Comparison of ENCODE assay signal across 20 mouse cellular contexts in genomic region chr15:93611536-93612300, GRCm38 (mm10). TPM values are rescaled to one million over a fixed set of nuclear protein-coding genes. Genes with fewer than 3 reads are reported as not detected.
DNase-seq lines count a peak whose midpoint lies in the region; ATAC-seq and TF ChIP-seq lines count a peak whose summit lies in the region.
"Had no signal": no experiment of that assay in that cellular context is flagged by ENCODE, and none has a peak within 500 bp of the region (broad histone marks: within the 10 kb centered on the region; RNA-seq: fewer than 3 reads in every experiment).

No protein-coding gene starts in this region.

- DNase-seq in forebrain, embryonic 10.5 days (ENCODE audit: extremely low spot score, low spot score), result peak; percentile 8
- peak; percentile 78 for DNase-seq in midbrain, embryonic 11.5 days (ENCODE audit: low spot score, missing footprints)
- DNase-seq in midbrain, embryonic 14.5 days, result no peak
- no peak for DNase-seq in cerebellum, postnatal 4 days (ENCODE audit: low spot score in 2 of 2)
- DNase-seq: adrenal gland, adult 8-10 months; adrenal gland, postnatal 36 days; B cell, adult 2 months; cerebellum, adult 2 months; heart, postnatal 4 days had no signal

- no peak overlapping the region for H3K4me3 ChIP-seq in forebrain, embryonic 10.5 days
- H3K4me3 ChIP-seq in forebrain, embryonic 16.5 days (replicated peaks; ENCODE audit: low read length), result no peak overlapping the region
- no peak overlapping the region for H3K4me3 ChIP-seq in intestine, embryonic 15.5 days (replicated peaks)
- no peak overlapping the region for H3K4me3 ChIP-seq in intestine, postnatal 0 days (ENCODE audit: low read depth, low read length)
- no peak overlapping the region for H3K4me3 ChIP-seq in midbrain, embryonic 11.5 days (ENCODE audit: low read depth, low read length)
- H3K4me3 ChIP-seq in midbrain, embryonic 14.5 days (replicated peaks; ENCODE audit: low read depth, low read length), result no peak overlapping the region
- H3K4me3 ChIP-seq: embryonic facial prominence, embryonic 13.5 days; forebrain, embryonic 13.5 days; heart, adult 2 months; hindbrain, embryonic 12.5 days had no signal

- 90% methylated on average over 16 of the region's 16 CpGs for WGBS in forebrain, embryonic 10.5 days
- 87% methylated on average over 16 of the region's 16 CpGs for WGBS in forebrain, embryonic 16.5 days
- WGBS in intestine, embryonic 15.5 days, result 84% methylated on average over 16 of the region's 16 CpGs
- WGBS in intestine, postnatal 0 days, result 88% methylated on average over 16 of the region's 16 CpGs
- 90% methylated on average over 16 of the region's 16 CpGs for WGBS in midbrain, embryonic 11.5 days
- 88% methylated on average over 16 of the region's 16 CpGs for WGBS in midbrain, embryonic 14.5 days

- no peak for ATAC-seq in forebrain, embryonic 16.5 days
- no peak for ATAC-seq in intestine, embryonic 15.5 days
- no peak for ATAC-seq in intestine, postnatal 0 days
- no peak for ATAC-seq in midbrain, embryonic 11.5 days (ENCODE audit: low FRiP score)
- ATAC-seq in midbrain, embryonic 14.5 days (ENCODE audit: low FRiP score, low TSS enrichment), result no peak
- ATAC-seq: CD4-positive, CD25-positive, alpha-beta regulatory T cell, adult 4 months; forebrain, embryonic 13.5 days; hindbrain, embryonic 16.5 days had no signal

- H3K27me3 ChIP-seq in forebrain, embryonic 10.5 days (ENCODE audit: poor library complexity, severe bottlenecking), result no peaks in the 10 kb centered on the region
- no peaks in the 10 kb centered on the region for H3K27me3 ChIP-seq in forebrain, embryonic 16.5 days (replicated peaks; ENCODE audit: control insufficient read depth, insufficient read depth, low read length)
- no peaks in the 10 kb centered on the region for H3K27me3 ChIP-seq in intestine, embryonic 15.5 days (replicated peaks)
- no peaks in the 10 kb centered on the region for H3K27me3 ChIP-seq in intestine, postnatal 0 days (replicated peaks; ENCODE audit: control insufficient read depth, insufficient read depth, low read length)
- H3K27me3 ChIP-seq in midbrain, embryonic 11.5 days (ENCODE audit: control insufficient read depth, insufficient read depth, low read length), result no peaks in the 10 kb centered on the region
- H3K27me3 ChIP-seq in midbrain, embryonic 14.5 days (ENCODE audit: control insufficient read depth, insufficient read depth, low read length), result no peaks in the 10 kb centered on the region
- H3K27me3 ChIP-seq: embryonic facial prominence, embryonic 13.5 days; forebrain, embryonic 13.5 days; heart, embryonic 13.5 days; hindbrain, embryonic 12.5 days had no signal

- H3K4me2 ChIP-seq in forebrain, embryonic 16.5 days (ENCODE audit: low read length), result no peak overlapping the region
- no peak overlapping the region for H3K4me2 ChIP-seq in intestine, embryonic 15.5 days (replicated peaks)
- no peak overlapping the region for H3K4me2 ChIP-seq in intestine, postnatal 0 days (replicated peaks; ENCODE audit: low read depth)
- H3K4me2 ChIP-seq in midbrain, embryonic 11.5 days, result no peak overlapping the region
- H3K4me2 ChIP-seq in midbrain, embryonic 14.5 days (ENCODE audit: low read length), result no peak overlapping the region
- H3K4me2 ChIP-seq: forebrain, embryonic 13.5 days; hindbrain, embryonic 12.5 days had no signal

- no peak overlapping the region for H3K27ac ChIP-seq in forebrain, embryonic 10.5 days
- no peak overlapping the region for H3K27ac ChIP-seq in forebrain, embryonic 16.5 days (ENCODE audit: low read length)
- 0 out of 2 replicates have a peak overlapping the region, but pooled peaks have one; percentile 13 for H3K27ac ChIP-seq in intestine, embryonic 15.5 days
- no peak overlapping the region for H3K27ac ChIP-seq in intestine, postnatal 0 days (ENCODE audit: low read depth, low read length)
- no peak overlapping the region for H3K27ac ChIP-seq in midbrain, embryonic 11.5 days (ENCODE audit: low read depth, low read length)
- H3K27ac ChIP-seq in midbrain, embryonic 14.5 days (replicated peaks; ENCODE audit: low read depth, low read length), result no peak overlapping the region
- H3K27ac ChIP-seq: forebrain, embryonic 13.5 days; heart, adult 2 months; hindbrain, embryonic 12.5 days had no signal

- no peak overlapping the region for H3K9ac ChIP-seq in forebrain, embryonic 16.5 days (replicated peaks; ENCODE audit: low read depth, low read length)
- H3K9ac ChIP-seq in intestine, embryonic 15.5 days, result no peak overlapping the region
- no peak overlapping the region for H3K9ac ChIP-seq in intestine, postnatal 0 days (ENCODE audit: low read depth, low read length)
- H3K9ac ChIP-seq in midbrain, embryonic 11.5 days (ENCODE audit: low read length), result no peak overlapping the region
- H3K9ac ChIP-seq in midbrain, embryonic 14.5 days (replicated peaks; ENCODE audit: low read length), result no peak overlapping the region
- H3K9ac ChIP-seq: embryonic facial prominence, embryonic 13.5 days; forebrain, embryonic 13.5 days; hindbrain, embryonic 12.5 days had no signal

- no peaks in the 10 kb centered on the region for H3K36me3 ChIP-seq in forebrain, embryonic 10.5 days (replicated peaks)
- H3K36me3 ChIP-seq in forebrain, embryonic 16.5 days (ENCODE audit: control insufficient read depth, insufficient read depth), result no peaks in the 10 kb centered on the region
- H3K36me3 ChIP-seq in intestine, embryonic 15.5 days, result no peaks in the 10 kb centered on the region
- H3K36me3 ChIP-seq in intestine, postnatal 0 days (ENCODE audit: control insufficient read depth, insufficient read depth), result no peaks in the 10 kb centered on the region
- no peaks in the 10 kb centered on the region for H3K36me3 ChIP-seq in midbrain, embryonic 11.5 days (ENCODE audit: control insufficient read depth, insufficient read depth, low read length)
- H3K36me3 ChIP-seq in midbrain, embryonic 14.5 days (ENCODE audit: control insufficient read depth, insufficient read depth, low read length), result no peaks in the 10 kb centered on the region
- H3K36me3 ChIP-seq: embryonic facial prominence, embryonic 13.5 days; G1E; heart, embryonic 13.5 days; hindbrain, embryonic 12.5 days had no signal

- no peak for TF ChIP-seq CTCF in intestine, postnatal 0 days (IDR thresholded peaks at IDR 0.05; ENCODE audit: low read depth)

- peaks cover 7% of the 10 kb centered on the region; the same call in 1 of the 2 replicates for H3K9me3 ChIP-seq in forebrain, embryonic 10.5 days
- H3K9me3 ChIP-seq in forebrain, embryonic 16.5 days (ENCODE audit: control insufficient read depth, low read length), result no peaks in the 10 kb centered on the region
- H3K9me3 ChIP-seq in intestine, embryonic 15.5 days, result no peaks in the 10 kb centered on the region
- H3K9me3 ChIP-seq in intestine, postnatal 0 days (ENCODE audit: control insufficient read depth), result no peaks in the 10 kb centered on the region
- H3K9me3 ChIP-seq in midbrain, embryonic 11.5 days (ENCODE audit: control insufficient read depth, low read length), result no peaks in the 10 kb centered on the region
- 0 out of 2 replicates have a peak, but pooled peaks cover 3% of the 10 kb centered on the region for H3K9me3 ChIP-seq in midbrain, embryonic 14.5 days (ENCODE audit: control insufficient read depth, low read length)
- H3K9me3 ChIP-seq: hindbrain, embryonic 12.5 days had no signal

- no peaks in the 10 kb centered on the region; the same call in 1 of the 2 replicates for H3K4me1 ChIP-seq in forebrain, embryonic 10.5 days
- no peaks in the 10 kb centered on the region for H3K4me1 ChIP-seq in forebrain, embryonic 16.5 days (replicated peaks; ENCODE audit: control insufficient read depth, insufficient read depth, low read length)
- H3K4me1 ChIP-seq in intestine, embryonic 15.5 days (replicated peaks), result peaks cover 3% of the 10 kb centered on the region; the same call in 1 of the 2 replicates
- no peaks in the 10 kb centered on the region for H3K4me1 ChIP-seq in intestine, postnatal 0 days (replicated peaks; ENCODE audit: control insufficient read depth, insufficient read depth, low read length)
- no peaks in the 10 kb centered on the region for H3K4me1 ChIP-seq in midbrain, embryonic 11.5 days (ENCODE audit: control insufficient read depth, insufficient read depth, low read length)
- H3K4me1 ChIP-seq in midbrain, embryonic 14.5 days (ENCODE audit: control insufficient read depth, insufficient read depth, low read length), result no peaks in the 10 kb centered on the region
- H3K4me1 ChIP-seq: forebrain, embryonic 13.5 days had no signal

RNA-seq across cellular contexts. Expression of gene Prickle1, which starts 16.0 kb away (rescaled TPM):
- 9.2 and 9.7 TPM in 2 replicates for polyA plus RNA-seq in forebrain, embryonic 10.5 days (2016; fragmentation: Nextera tagmentation; extraction: Ambion mirVana)
- polyA plus RNA-seq in forebrain, embryonic 16.5 days (2015; fragmentation: Nextera tagmentation; extraction: Ambion mirVana), result 20.7 and 24.9 TPM in 2 replicates
- 21.0 and 23.7 TPM in 2 replicates for polyA plus RNA-seq in intestine, embryonic 15.5 days (2015; fragmentation: Nextera tagmentation; extraction: Ambion mirVana)
- 6.3 and 6.5 TPM in 2 replicates for polyA plus RNA-seq in intestine, postnatal 0 days (2015; fragmentation: Nextera tagmentation; extraction: Ambion mirVana)
- 16.1 and 16.8 TPM in 2 replicates for polyA plus RNA-seq in midbrain, embryonic 11.5 days (2014; fragmentation: Nextera tagmentation; extraction: Ambion mirVana)
- 8.2 and 11.6 TPM in 2 replicates for polyA plus RNA-seq in midbrain, embryonic 14.5 days (2014; fragmentation: Nextera tagmentation; extraction: Ambion mirVana)
- polyA plus RNA-seq: G1E had no signal

Comparison
In these comparisons a context has a peak if more than half of its experiments do, and no peak if none do; other contexts are left out.
1. DNase-seq: peak in forebrain, embryonic 10.5 days (single experiment) and midbrain, embryonic 11.5 days (single experiment); none in midbrain, embryonic 14.5 days (single experiment) and cerebellum, postnatal 4 days (0 of 2).